Mouse (Mus musculus) left cerebral cortex, adult 11 months (tissue): ENCODE results near the gene Nsf.

Experiments used
- DNase-seq: peaks from one replicate; pipeline ENCODE4 v3.0.0; 2022; ENCODE audit warnings: low spot score

The Nsf gene

GRCm38 (mm10) chr11:103940887-103941286 is 13.0 kb downstream of the Nsf start:
- DNase-seq, result no peak

GRCm38 (mm10) chr11:103937976-103938728 is 15.7 kb downstream of the Nsf start:
- no peak for DNase-seq

GRCm38 (mm10) chr11:103937451-103937850 is 16.4 kb downstream of the Nsf start:
- DNase-seq, result no peak

GRCm38 (mm10) chr11:103935717-103936116 is 18.1 kb downstream of the Nsf start:
- no peak for DNase-seq

- no peak for DNase-seq
Measured at GRCm38 (mm10) chr11:103933886-103934285, 20.0 kb downstream of the Nsf start.

GRCm38 (mm10) chr11:103923957-103924356 is 29.9 kb downstream of the Nsf start:
- DNase-seq, result no peak

- DNase-seq, result no peak
Measured at GRCm38 (mm10) chr11:103923272-103923671, 30.6 kb downstream of the Nsf start.

- no peak for DNase-seq
Measured at GRCm38 (mm10) chr11:103922812-103923211, 31.0 kb downstream of the Nsf start.

- no peak for DNase-seq
Measured at GRCm38 (mm10) chr11:103920665-103921064, 33.2 kb downstream of the Nsf start.

GRCm38 (mm10) chr11:103916807-103917206 is 37.0 kb downstream of the Nsf start:
- DNase-seq, result no peak

GRCm38 (mm10) chr11:103915686-103916085 is 38.2 kb downstream of the Nsf start:
- DNase-seq, result no peak

- DNase-seq, result peak; percentile 35
Measured at GRCm38 (mm10) chr11:103910993-103911585, 42.8 kb downstream of the Nsf start.

GRCm38 (mm10) chr11:103910531-103910930 is 43.3 kb downstream of the Nsf start:
- no peak for DNase-seq

- no peak for DNase-seq
Measured at GRCm38 (mm10) chr11:103909809-103910208, 44.0 kb downstream of the Nsf start.

GRCm38 (mm10) chr11:103909396-103909795 is 44.5 kb downstream of the Nsf start:
- no peak for DNase-seq

GRCm38 (mm10) chr11:103906051-103906719 is 47.7 kb downstream of the Nsf start:
- no peak for DNase-seq

GRCm38 (mm10) chr11:103905506-103905905 is 48.4 kb downstream of the Nsf start:
- DNase-seq, result no peak

GRCm38 (mm10) chr11:103901581-103901966 is 52.3 kb downstream of the Nsf start:
- DNase-seq, result no peak

- no peak for DNase-seq
Measured at GRCm38 (mm10) chr11:103900803-103901580, 52.9 kb downstream of the Nsf start.

GRCm38 (mm10) chr11:103896966-103897750 is 56.7 kb downstream of the Nsf start:
- no peak for DNase-seq

- no peak for DNase-seq
Measured at GRCm38 (mm10) chr11:103896056-103896455, 57.8 kb downstream of the Nsf start.

- no peak for DNase-seq
Measured at GRCm38 (mm10) chr11:103892831-103893230, 61.0 kb downstream of the Nsf start.
